Mouse (Mus musculus): Measurements from ENCODE around the gene Adat2. TPM values are rescaled to one million over a fixed set of nuclear protein-coding genes. Genes with fewer than 3 reads are reported as not detected.

The Adat2 gene
- polyA plus RNA-seq (2014; fragmentation: Nextera tagmentation; extraction: Ambion mirVana): 1.8 and 2.7 TPM in 2 replicates

GRCm38 (mm10) chr10:13552646-13553497 is at the start of gene Adat2, which contains the start of gene Pex3:
Gene Adat2 (plus strand): TSS chr10:13552894.
Gene Pex3 (minus strand): TSS chr10:13553142.
- Histone ChIP-seq H3K36me3 (ENCODE audit: control insufficient read depth, insufficient read depth, low read length) (0 out of 2 replicates have a peak, but pooled peaks cover 2% of the 10 kb centered on the region), H3K4me2 (ENCODE audit: low read length) (peak within 1 kb of the TSS; percentile 61), H3K4me3 (replicated peaks; ENCODE audit: low read depth, low read length) (peak within 1 kb of the TSS; percentile 62), H3K4me1 (ENCODE audit: control insufficient read depth, insufficient read depth, low read length) (peaks cover 8% of the 10 kb centered on the region), H3K27ac (replicated peaks; ENCODE audit: low read depth, low read length) (peak within 1 kb of the TSS; percentile 69), H3K9ac (replicated peaks; ENCODE audit: low read length) (peak within 1 kb of the TSS; percentile 70), H3K27me3 (ENCODE audit: control insufficient read depth, insufficient read depth, low read length) (no peaks in the 10 kb centered on the region), H3K9me3 (ENCODE audit: control insufficient read depth, low read length) (no peaks in the 10 kb centered on the region)
- DNase-seq (peak; percentile 92), ATAC-seq (ENCODE audit: low FRiP score, low TSS enrichment) (peak; percentile 93)
- WGBS: under 1% methylated on average over 51 of the region's 51 CpGs

- Histone ChIP-seq H3K4me3 (replicated peaks; ENCODE audit: low read depth, low read length) (no peak overlapping the region), H3K27ac (replicated peaks; ENCODE audit: low read depth, low read length) (no peak overlapping the region), H3K9ac (replicated peaks; ENCODE audit: low read length) (no peak overlapping the region), H3K4me2 (ENCODE audit: low read length) (no peak overlapping the region), H3K9me3 (ENCODE audit: control insufficient read depth, low read length) (no peaks in the 10 kb centered on the region), H3K36me3 (ENCODE audit: control insufficient read depth, insufficient read depth, low read length) (peaks cover 5% of the 10 kb centered on the region; the same call in 1 of the 2 replicates), H3K4me1 (ENCODE audit: control insufficient read depth, insufficient read depth, low read length) (no peaks in the 10 kb centered on the region), H3K27me3 (ENCODE audit: control insufficient read depth, insufficient read depth, low read length) (no peaks in the 10 kb centered on the region)
- 91% methylated on average over 4 of the region's 4 CpGs for WGBS
- no peak for ATAC-seq (ENCODE audit: low FRiP score, low TSS enrichment)
- DNase-seq: no peak
Observed at GRCm38 (mm10) chr10:13521857-13522256, 30.8 kb upstream of the Adat2 start.

- Histone ChIP-seq H3K36me3 (ENCODE audit: control insufficient read depth, insufficient read depth, low read length) (peaks cover 46% of the 10 kb centered on the region), H3K4me3 (replicated peaks; ENCODE audit: low read depth, low read length) (no peak overlapping the region), H3K27me3 (ENCODE audit: control insufficient read depth, insufficient read depth, low read length) (no peaks in the 10 kb centered on the region), H3K9ac (replicated peaks; ENCODE audit: low read length) (no peak overlapping the region), H3K4me1 (ENCODE audit: control insufficient read depth, insufficient read depth, low read length) (no peaks in the 10 kb centered on the region), H3K27ac (replicated peaks; ENCODE audit: low read depth, low read length) (no peak overlapping the region), H3K9me3 (ENCODE audit: control insufficient read depth, low read length) (no peaks in the 10 kb centered on the region), H3K4me2 (ENCODE audit: low read length) (no peak overlapping the region)
- no peak for DNase-seq
- WGBS: 89% methylated on average over 4 of the region's 4 CpGs
- ATAC-seq (ENCODE audit: low FRiP score, low TSS enrichment): no peak
Observed at GRCm38 (mm10) chr10:13528155-13528554, 24.5 kb upstream of the Adat2 start.

GRCm38 (mm10) chr10:13534751-13535150 is 17.9 kb upstream of the Adat2 start:
- H3K4me2 ChIP-seq (ENCODE audit: low read length): no peak overlapping the region
- ATAC-seq (ENCODE audit: low FRiP score, low TSS enrichment) (no peak), DNase-seq (no peak)
- H3K9ac ChIP-seq (replicated peaks; ENCODE audit: low read length): no peak overlapping the region
- WGBS: 90% methylated on average over 3 of the region's 3 CpGs
- H3K4me1 ChIP-seq (ENCODE audit: control insufficient read depth, insufficient read depth, low read length): no peaks in the 10 kb centered on the region
- peaks cover 54% of the 10 kb centered on the region for H3K36me3 ChIP-seq (ENCODE audit: control insufficient read depth, insufficient read depth, low read length)
- no peaks in the 10 kb centered on the region for H3K9me3 ChIP-seq (ENCODE audit: control insufficient read depth, low read length)
- H3K4me3 ChIP-seq (replicated peaks; ENCODE audit: low read depth, low read length): no peak overlapping the region
- H3K27ac ChIP-seq (replicated peaks; ENCODE audit: low read depth, low read length): no peak overlapping the region
- H3K27me3 ChIP-seq (ENCODE audit: control insufficient read depth, insufficient read depth, low read length): no peaks in the 10 kb centered on the region

- Histone ChIP-seq H3K36me3 (ENCODE audit: control insufficient read depth, insufficient read depth, low read length) (peaks cover 50% of the 10 kb centered on the region), H3K4me2 (ENCODE audit: low read length) (no peak overlapping the region), H3K9me3 (ENCODE audit: control insufficient read depth, low read length) (no peaks in the 10 kb centered on the region), H3K4me3 (replicated peaks; ENCODE audit: low read depth, low read length) (no peak overlapping the region), H3K27ac (replicated peaks; ENCODE audit: low read depth, low read length) (no peak overlapping the region), H3K27me3 (ENCODE audit: control insufficient read depth, insufficient read depth, low read length) (no peaks in the 10 kb centered on the region), H3K4me1 (ENCODE audit: control insufficient read depth, insufficient read depth, low read length) (no peaks in the 10 kb centered on the region), H3K9ac (replicated peaks; ENCODE audit: low read length) (no peak overlapping the region)
- DNase-seq (no peak), ATAC-seq (ENCODE audit: low FRiP score, low TSS enrichment) (no peak)
- WGBS: 98% methylated on average over 7 of the region's 7 CpGs
Observed at GRCm38 (mm10) chr10:13536706-13537105, 16.0 kb upstream of the Adat2 start.

- ATAC-seq (ENCODE audit: low FRiP score, low TSS enrichment) (no peak), DNase-seq (no peak)
- H3K27me3 ChIP-seq (ENCODE audit: control insufficient read depth, insufficient read depth, low read length): no peaks in the 10 kb centered on the region
- H3K9ac ChIP-seq (replicated peaks; ENCODE audit: low read length): no peak overlapping the region
- no peaks in the 10 kb centered on the region for H3K4me1 ChIP-seq (ENCODE audit: control insufficient read depth, insufficient read depth, low read length)
- H3K9me3 ChIP-seq (ENCODE audit: control insufficient read depth, low read length): no peaks in the 10 kb centered on the region
- no peak overlapping the region for H3K27ac ChIP-seq (replicated peaks; ENCODE audit: low read depth, low read length)
- peaks cover 43% of the 10 kb centered on the region for H3K36me3 ChIP-seq (ENCODE audit: control insufficient read depth, insufficient read depth, low read length)
- no peak overlapping the region for H3K4me2 ChIP-seq (ENCODE audit: low read length)
- H3K4me3 ChIP-seq (replicated peaks; ENCODE audit: low read depth, low read length): no peak overlapping the region
- WGBS: 93% methylated on average over 7 of the region's 7 CpGs
Observed at GRCm38 (mm10) chr10:13539769-13540333, 12.8 kb upstream of the Adat2 start.

- Histone ChIP-seq H3K9ac (replicated peaks; ENCODE audit: low read length) (no peak overlapping the region), H3K4me1 (ENCODE audit: control insufficient read depth, insufficient read depth, low read length) (no peaks in the 10 kb centered on the region), H3K4me3 (replicated peaks; ENCODE audit: low read depth, low read length) (no peak overlapping the region), H3K9me3 (ENCODE audit: control insufficient read depth, low read length) (no peaks in the 10 kb centered on the region), H3K4me2 (ENCODE audit: low read length) (no peak overlapping the region), H3K27ac (replicated peaks; ENCODE audit: low read depth, low read length) (no peak overlapping the region), H3K36me3 (ENCODE audit: control insufficient read depth, insufficient read depth, low read length) (peaks cover 38% of the 10 kb centered on the region), H3K27me3 (ENCODE audit: control insufficient read depth, insufficient read depth, low read length) (no peaks in the 10 kb centered on the region)
- DNase-seq (no peak), ATAC-seq (ENCODE audit: low FRiP score, low TSS enrichment) (no peak)
- 95% methylated on average over 5 of the region's 5 CpGs for WGBS
Observed at GRCm38 (mm10) chr10:13541721-13542120, 11.0 kb upstream of the Adat2 start.

- Histone ChIP-seq H3K9ac (replicated peaks; ENCODE audit: low read length) (peak overlapping the region; percentile 70), H3K36me3 (ENCODE audit: control insufficient read depth, insufficient read depth, low read length) (0 out of 2 replicates have a peak, but pooled peaks cover 2% of the 10 kb centered on the region), H3K4me1 (ENCODE audit: control insufficient read depth, insufficient read depth, low read length) (peaks cover 8% of the 10 kb centered on the region), H3K27me3 (ENCODE audit: control insufficient read depth, insufficient read depth, low read length) (no peaks in the 10 kb centered on the region), H3K4me2 (ENCODE audit: low read length) (peak overlapping the region; percentile 61), H3K9me3 (ENCODE audit: control insufficient read depth, low read length) (no peaks in the 10 kb centered on the region), H3K4me3 (replicated peaks; ENCODE audit: low read depth, low read length) (peak overlapping the region; percentile 62), H3K27ac (replicated peaks; ENCODE audit: low read depth, low read length) (no peak overlapping the region)
- no peak for ATAC-seq (ENCODE audit: low FRiP score, low TSS enrichment)
- no peak for DNase-seq
- WGBS: 30% methylated on average over 10 of the region's 10 CpGs
Observed at GRCm38 (mm10) chr10:13553498-13553985, 848 bp downstream of the Adat2 start.

All from midbrain, embryonic 14.5 days (tissue).